Mouse (Mus musculus) c-Kit-positive CD71-positive TER-119-negative erythroid progenitor cells, embryonic 14.5 days (primary cell): Measurements from ENCODE around the gene Olfr209.
"Not testable (repeated sequence)": the region's sequence is repeated elsewhere in the genome, so short reads cannot be mapped to it uniquely, and the experiment has no call there.

Experiments
- DNase-seq: peaks from one replicate; pipeline ENCODE4 v3.0.0-alpha.2; 2013; ENCODE audit warnings: low read depth

Olfr209 gene

GRCm38 (mm10) chr16:59363893-59364292 is at the start of gene Olfr209:
Gene Olfr209, minus strand, starts transcription at chr16:59363993.
- DNase-seq: no peak

GRCm38 (mm10) chr16:59413475-59413874 is 49.7 kb upstream of the Olfr209 start:
- no peak for DNase-seq

DNA sequence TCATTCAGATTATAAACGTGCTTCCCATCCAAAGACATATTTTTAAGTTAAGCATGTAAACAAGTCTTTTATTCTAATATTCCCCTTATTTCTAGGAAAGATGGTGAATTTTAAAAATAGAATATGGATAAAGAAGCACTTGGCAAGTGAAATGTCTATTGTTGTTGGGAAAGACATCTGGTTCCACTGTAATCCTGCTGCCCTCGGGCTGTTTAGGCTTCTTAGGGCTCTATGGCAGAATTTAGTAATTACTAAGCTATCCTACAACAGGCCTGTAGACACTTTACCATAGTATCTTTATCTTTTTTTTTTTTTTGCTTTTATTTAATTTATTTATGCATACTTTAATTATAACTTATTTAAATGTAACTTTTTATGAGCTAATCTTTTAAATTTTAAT is 46.0 kb upstream of the Olfr209 start:
- no peak for DNase-seq

GRCm38 (mm10) chr16:59409341-59409748 is 45.6 kb upstream of the Olfr209 start:
- no peak for DNase-seq

GRCm38 (mm10) chr16:59407032-59407431 is 43.2 kb upstream of the Olfr209 start, which contains the start of gene Gabrr3:
Gene Gabrr3, plus strand, starts transcription at chr16:59407332.
- DNase-seq: no peak

DNA sequence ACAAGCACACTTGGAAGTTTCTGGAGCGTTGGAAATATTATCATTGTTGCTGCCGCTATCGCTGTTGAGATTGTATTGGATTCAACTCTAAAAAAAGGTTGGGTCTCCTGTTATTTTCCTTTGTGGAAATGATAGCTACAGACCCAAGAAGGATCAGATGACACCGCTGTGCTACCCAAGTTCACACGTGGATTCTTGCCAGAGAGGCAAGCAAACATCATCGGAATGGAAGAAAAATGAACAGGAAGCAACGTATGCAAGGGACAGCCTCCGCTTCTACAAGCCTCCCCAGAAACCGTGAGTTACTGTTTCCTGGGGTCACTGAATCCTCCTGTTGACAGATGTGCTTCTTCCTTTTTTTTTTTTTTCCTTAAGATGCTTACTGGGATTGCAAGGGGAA is 41.0 kb upstream of the Olfr209 start:
- no peak for DNase-seq

- DNase-seq: no peak
Measured at GRCm38 (mm10) chr16:59403684-59404083, 39.9 kb upstream of the Olfr209 start.

GRCm38 (mm10) chr16:59401985-59402384 is 38.2 kb upstream of the Olfr209 start:
- DNase-seq: no peak

GRCm38 (mm10) chr16:59401102-59401501 is 37.3 kb upstream of the Olfr209 start:
- no peak for DNase-seq

DNA sequence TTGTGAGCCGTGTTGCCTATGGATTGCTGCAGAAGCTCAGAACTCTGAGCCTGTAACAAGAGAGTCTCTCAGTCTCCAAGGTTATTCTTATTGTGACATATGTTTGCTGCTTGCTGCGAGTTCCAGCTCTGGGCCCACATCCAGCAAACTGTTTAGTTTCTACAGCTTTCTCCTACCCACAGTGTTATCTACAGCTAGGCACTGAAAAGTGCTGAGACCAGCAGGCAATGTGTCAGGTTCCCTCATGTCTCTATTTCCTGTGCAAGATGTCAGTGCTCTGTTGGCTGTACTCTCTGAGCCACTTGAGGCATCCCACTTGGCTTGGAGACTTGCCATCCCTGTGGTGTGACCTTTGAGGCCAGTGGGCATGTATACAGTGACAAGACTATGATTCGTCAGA is 29.5 kb upstream of the Olfr209 start:
- DNase-seq: no peak

DNA sequence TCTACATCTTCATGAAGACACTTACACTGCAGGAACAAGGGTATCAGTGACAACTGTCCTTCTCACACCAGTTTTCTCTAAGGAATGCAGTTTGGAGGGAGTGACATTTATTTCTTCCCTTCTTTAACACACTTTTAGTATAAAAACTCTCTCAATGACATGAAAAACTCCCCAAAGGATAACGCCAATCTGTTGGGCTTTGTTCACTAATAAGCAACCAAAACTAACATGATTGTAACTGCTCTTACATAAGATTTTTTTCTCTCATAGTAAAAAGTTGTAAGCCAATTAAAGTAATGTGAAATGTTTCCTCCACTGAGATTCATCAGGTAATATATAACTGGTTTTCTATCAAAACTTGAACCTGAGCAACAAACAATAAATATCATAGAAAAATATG is 14.6 kb downstream of the Olfr209 start, which contains the start of gene Olfr206:
Olfr206 (minus strand) TSS at position 101 of the 400 bp plus-strand sequence.
- no peak for DNase-seq

- no peak for DNase-seq
Measured at GRCm38 (mm10) chr16:59331038-59331437, 32.8 kb downstream of the Olfr209 start, which contains the start of gene Olfr205. Gene Olfr205, minus strand, starts transcription at chr16:59331138.

DNA sequence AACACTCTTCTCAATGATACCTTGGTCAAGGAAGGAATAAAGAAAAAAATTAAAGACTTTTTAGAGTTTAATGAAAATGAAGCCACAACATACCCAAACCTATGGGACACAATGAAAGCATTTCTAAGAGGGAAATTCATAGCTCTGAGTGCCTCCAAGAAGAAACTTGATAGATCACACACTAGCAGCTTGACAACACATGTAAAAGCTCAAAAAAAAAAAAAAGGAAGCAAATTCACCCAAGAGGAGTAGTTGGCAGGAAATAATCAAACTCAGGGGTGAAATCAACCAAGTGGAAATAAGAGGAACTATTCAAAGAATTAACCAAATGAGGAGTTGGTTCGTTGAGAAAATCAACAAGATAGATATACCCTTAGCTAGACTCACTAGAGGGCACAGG is 40.5 kb downstream of the Olfr209 start:
- DNase-seq: not testable (repeated sequence)

DNA sequence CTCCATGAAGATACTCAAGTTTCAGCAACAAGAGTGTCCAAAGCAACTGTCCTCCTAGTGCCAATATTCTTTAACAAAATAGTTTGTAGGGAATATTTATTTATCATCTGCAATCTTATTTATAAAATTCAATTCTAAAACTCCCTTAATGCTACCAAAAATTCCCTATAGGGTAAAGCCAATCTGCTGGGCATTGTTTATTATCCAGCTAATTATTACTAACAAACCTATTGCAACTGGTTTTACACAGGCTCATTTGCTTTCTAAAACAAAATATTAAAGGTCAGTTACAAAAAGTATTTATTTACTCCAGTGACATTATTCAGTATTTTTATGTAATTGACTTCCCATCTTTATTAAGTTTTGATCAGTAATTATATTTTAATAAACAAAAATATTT is 45.6 kb downstream of the Olfr209 start, which contains the start of gene Olfr204:
Olfr204 (minus strand) TSS at position 101 of the 400 bp plus-strand sequence.
- DNase-seq: no peak
